Comparison of ENCODE assay signal across 27 mouse cellular contexts in the genomic region with DNA sequence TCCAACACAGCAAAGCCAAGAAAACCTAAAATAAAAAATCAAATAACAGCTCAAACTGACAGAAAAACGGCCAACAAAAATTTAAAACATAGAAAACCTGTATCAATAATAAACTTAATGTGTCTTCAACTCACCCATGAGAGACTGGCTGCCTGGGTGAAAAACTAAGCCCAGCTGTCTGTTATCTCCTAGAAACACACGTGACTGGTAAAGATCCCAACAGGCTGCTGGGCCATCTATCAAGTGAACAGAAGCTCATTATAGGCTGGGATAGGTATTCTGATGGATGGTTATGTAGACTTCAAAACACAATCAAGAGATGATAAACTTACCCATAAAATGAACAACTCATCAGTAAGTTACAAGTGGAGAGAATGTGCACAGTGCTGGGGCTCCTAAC. TPM values are rescaled to one million over a fixed set of nuclear protein-coding genes. Genes with fewer than 3 reads are reported as not detected.
DNase-seq lines count a peak whose midpoint lies in the region; ATAC-seq and TF ChIP-seq lines count a peak whose summit lies in the region.
"Had no signal": no experiment of that assay in that cellular context is flagged by ENCODE, and none has a peak within 500 bp of the region (broad histone marks: within the 10 kb centered on the region; RNA-seq: fewer than 3 reads in every experiment).

No protein-coding gene starts in this region.

- WGBS in embryonic facial prominence, embryonic 11.5 days = 77% methylated on average over 2 of the region's 2 CpGs
- 83% methylated on average over 2 of the region's 2 CpGs for WGBS in embryonic facial prominence, embryonic 10.5 days
- 38% methylated on average over 2 of the region's 2 CpGs for WGBS in liver, embryonic 14.5 days (ENCODE audit: insufficient replicate concordance)
- WGBS in limb, embryonic 10.5 days = 74% methylated on average over 2 of the region's 2 CpGs
- 84% methylated on average over 2 of the region's 2 CpGs for WGBS in forebrain, embryonic 12.5 days

- no peaks in the 10 kb centered on the region for H3K4me1 ChIP-seq in embryonic facial prominence, embryonic 11.5 days (ENCODE audit: control insufficient read depth, insufficient read depth, low read length)
- H3K4me1 ChIP-seq in embryonic facial prominence, embryonic 10.5 days = no peaks in the 10 kb centered on the region
- H3K4me1 ChIP-seq in G1E (ENCODE audit: insufficient read depth, low read depth, low read length) = no peaks in the 10 kb centered on the region
- peaks cover 3 to 6% of the 10 kb centered on the region in 2 experiments for H3K4me1 ChIP-seq in liver, embryonic 14.5 days (replicated peaks; ENCODE audit: control insufficient read depth in 2 of 2, insufficient read depth in 2 of 2, low read length in 1 of 2)
- H3K4me1 ChIP-seq in limb, embryonic 10.5 days = no peaks in the 10 kb centered on the region
- no peaks in the 10 kb centered on the region for H3K4me1 ChIP-seq in forebrain, embryonic 12.5 days
- H3K4me1 ChIP-seq: forebrain, embryonic 13.5 days had no signal

- no peak for DNase-seq in embryonic facial prominence, embryonic 11.5 days (ENCODE audit: low spot score)
- DNase-seq in embryonic facial prominence, embryonic 10.5 days (ENCODE audit: low spot score) = no peak
- no peak for DNase-seq in G1E (ENCODE audit: low spot score)
- DNase-seq in liver, embryonic 14.5 days (ENCODE audit: low read depth in 3 of 3, low spot score in 3 of 3) = peak; percentile 5 to 14 (median 11)
- DNase-seq in limb, embryonic 10.5 days (ENCODE audit: low spot score) = no peak
- no peak for DNase-seq in cerebellum, postnatal 25 days
- DNase-seq: adrenal gland, adult 2 months; adrenal gland, postnatal 14 days; cerebellum, adult 11 months; cerebellum, adult 2 months; cerebellum, postnatal 10 days; gastrocnemius, postnatal 10 days; gastrocnemius, postnatal 36 days; heart, adult 2 months; heart, postnatal 14 days; heart, postnatal 4 days had no signal

- no peaks in the 10 kb centered on the region for H3K27me3 ChIP-seq in embryonic facial prominence, embryonic 11.5 days (ENCODE audit: control insufficient read depth, insufficient read depth, low read length)
- H3K27me3 ChIP-seq in embryonic facial prominence, embryonic 10.5 days (replicated peaks; ENCODE audit: low read depth, poor library complexity, severe bottlenecking) = no peaks in the 10 kb centered on the region
- no peaks in the 10 kb centered on the region for H3K27me3 ChIP-seq in G1E (ENCODE audit: insufficient read depth, low read length)
- H3K27me3 ChIP-seq in liver, embryonic 14.5 days (ENCODE audit: control insufficient read depth, insufficient read depth, low read length) = no peaks in the 10 kb centered on the region
- H3K27me3 ChIP-seq in limb, embryonic 10.5 days (ENCODE audit: low read depth, poor library complexity, severe bottlenecking) = no peaks in the 10 kb centered on the region
- H3K27me3 ChIP-seq in forebrain, embryonic 12.5 days = no peaks in the 10 kb centered on the region
- H3K27me3 ChIP-seq: embryonic facial prominence, embryonic 13.5 days; forebrain, embryonic 13.5 days; heart, embryonic 13.5 days had no signal

- no peak overlapping the region for H3K4me3 ChIP-seq in embryonic facial prominence, embryonic 11.5 days (ENCODE audit: low read depth, low read length)
- no peak overlapping the region for H3K4me3 ChIP-seq in embryonic facial prominence, embryonic 10.5 days
- H3K4me3 ChIP-seq in G1E (ENCODE audit: low read depth, low read length) = no peak overlapping the region
- H3K4me3 ChIP-seq in liver, embryonic 14.5 days (ENCODE audit: insufficient read depth in 1 of 2, low read depth in 2 of 2, low read length in 2 of 2) = no peak overlapping the region
- H3K4me3 ChIP-seq in limb, embryonic 10.5 days = no peak overlapping the region
- no peak overlapping the region for H3K4me3 ChIP-seq in forebrain, embryonic 12.5 days (replicated peaks)
- H3K4me3 ChIP-seq: embryonic facial prominence, embryonic 13.5 days; erythroblast, embryonic 14.5 days; forebrain, embryonic 13.5 days; heart, adult 2 months; heart, embryonic 10.5 days; heart, embryonic 13.5 days had no signal

- peak; percentile 41; the same call in 1 of the 2 replicates for TF ChIP-seq EP300 in liver, embryonic 14.5 days (IDR thresholded peaks at IDR 0.05; ENCODE audit: low read depth)

- no peak overlapping the region for H3K4me2 ChIP-seq in embryonic facial prominence, embryonic 11.5 days (ENCODE audit: low read depth, low read length)
- H3K4me2 ChIP-seq in liver, embryonic 14.5 days (ENCODE audit: low read depth) = no peak overlapping the region
- no peak overlapping the region for H3K4me2 ChIP-seq in forebrain, embryonic 12.5 days
- H3K4me2 ChIP-seq: embryonic facial prominence, embryonic 13.5 days; forebrain, embryonic 13.5 days; heart, embryonic 13.5 days; hindbrain, embryonic 14.5 days had no signal

- H3K27ac ChIP-seq in embryonic facial prominence, embryonic 11.5 days (replicated peaks; ENCODE audit: low read depth, low read length) = no peak overlapping the region
- H3K27ac ChIP-seq in embryonic facial prominence, embryonic 10.5 days (replicated peaks) = no peak overlapping the region
- no peak overlapping the region for H3K27ac ChIP-seq in liver, embryonic 14.5 days
- H3K27ac ChIP-seq in limb, embryonic 10.5 days = no peak overlapping the region
- H3K27ac ChIP-seq in forebrain, embryonic 12.5 days = no peak overlapping the region
- H3K27ac ChIP-seq: embryonic facial prominence, embryonic 13.5 days; forebrain, embryonic 13.5 days; heart, adult 2 months; heart, embryonic 10.5 days; heart, embryonic 13.5 days; hindbrain, embryonic 14.5 days had no signal

- H3K36me3 ChIP-seq in embryonic facial prominence, embryonic 11.5 days (replicated peaks; ENCODE audit: control insufficient read depth, insufficient read depth, low read depth, low read length) = no peaks in the 10 kb centered on the region
- peaks cover 17% of the 10 kb centered on the region for H3K36me3 ChIP-seq in embryonic facial prominence, embryonic 10.5 days (replicated peaks)
- peaks cover 2% of the 10 kb centered on the region for H3K36me3 ChIP-seq in G1E (replicated peaks)
- no peaks in the 10 kb centered on the region for H3K36me3 ChIP-seq in liver, embryonic 14.5 days (replicated peaks; ENCODE audit: control insufficient read depth, insufficient read depth, low read depth)
- H3K36me3 ChIP-seq in limb, embryonic 10.5 days = peaks cover 17% of the 10 kb centered on the region
- H3K36me3 ChIP-seq in forebrain, embryonic 12.5 days (replicated peaks) = no peaks in the 10 kb centered on the region

- H3K9me3 ChIP-seq in embryonic facial prominence, embryonic 11.5 days (replicated peaks; ENCODE audit: control insufficient read depth, low read length) = no peaks in the 10 kb centered on the region
- no peaks in the 10 kb centered on the region for H3K9me3 ChIP-seq in embryonic facial prominence, embryonic 10.5 days
- no peaks in the 10 kb centered on the region for H3K9me3 ChIP-seq in G1E (replicated peaks)
- H3K9me3 ChIP-seq in liver, embryonic 14.5 days (ENCODE audit: control insufficient read depth, low read length) = no peaks in the 10 kb centered on the region
- H3K9me3 ChIP-seq in limb, embryonic 10.5 days (replicated peaks) = no peaks in the 10 kb centered on the region
- no peaks in the 10 kb centered on the region for H3K9me3 ChIP-seq in forebrain, embryonic 12.5 days
- H3K9me3 ChIP-seq: embryonic facial prominence, embryonic 13.5 days; forebrain, embryonic 13.5 days; heart, embryonic 10.5 days; heart, embryonic 13.5 days had no signal

- 0 out of 2 replicates have a peak, but pooled peaks have one; percentile 34 for ATAC-seq in embryonic facial prominence, embryonic 11.5 days (replicated peaks; ENCODE audit: insufficient number of reproducible peaks, low FRiP score, low TSS enrichment, low read depth)
- ATAC-seq in G1E (ENCODE audit: extremely low read depth, insufficient number of reproducible peaks, low FRiP score, poor library complexity, severe bottlenecking) = 0 out of 2 replicates have a peak, but pooled peaks have one; percentile 15
- ATAC-seq in liver, embryonic 14.5 days (ENCODE audit: insufficient read depth) = peak; percentile 41; the same call in 1 of the 2 replicates
- peak; percentile 42; the same call in 1 of the 2 replicates for ATAC-seq in megakaryocyte progenitor cell, adult 5-6 weeks (replicated peaks; ENCODE audit: poor library complexity)
- ATAC-seq in forebrain, embryonic 12.5 days (ENCODE audit: low FRiP score) = no peak
- ATAC-seq: forebrain, embryonic 16.5 days had no signal

- no peak overlapping the region for H3K9ac ChIP-seq in embryonic facial prominence, embryonic 11.5 days (replicated peaks; ENCODE audit: low read length)
- H3K9ac ChIP-seq in liver, embryonic 14.5 days (replicated peaks) = no peak overlapping the region
- no peak overlapping the region for H3K9ac ChIP-seq in forebrain, embryonic 12.5 days
- H3K9ac ChIP-seq: embryonic facial prominence, embryonic 13.5 days; forebrain, embryonic 13.5 days; heart, embryonic 13.5 days; hindbrain, embryonic 14.5 days had no signal

- TF ChIP-seq CTCF in G1E (IDR thresholded peaks at IDR 0.05; ENCODE audit: low read depth, low read length) = no peak
- no peak for TF ChIP-seq CTCF in liver, embryonic 14.5 days (IDR thresholded peaks at IDR 0.05; ENCODE audit: low read depth)

RNA-seq across cellular contexts. Expression of gene Adgrf2, which starts 47.7 kb away (rescaled TPM):
- polyA plus RNA-seq in embryonic facial prominence, embryonic 11.5 days (2014; fragmentation: Nextera tagmentation; extraction: Ambion mirVana) = 0.13 TPM in 1 of 2 replicates, not detected in the other
- polyA plus RNA-seq in embryonic facial prominence, embryonic 10.5 days (2016; fragmentation: Nextera tagmentation; extraction: Ambion mirVana) = 0.06 TPM in 2 replicates
- not detected in 2 replicates for total RNA-seq in G1E (2014; fragmentation: Nextera tagmentation)
- 0.05 TPM in 1 of 2 replicates, not detected in the other for total RNA-seq in G1E (2017)
- not detected in 2 replicates for polyA plus RNA-seq in G1E (2012)
- not detected in 2 replicates for polyA plus RNA-seq in liver, embryonic 14.5 days (2012; rRNA removed)
- not detected in 2 replicates for polyA plus RNA-seq in liver, embryonic 14.5 days (2014; fragmentation: Nextera tagmentation; extraction: Ambion mirVana)
- total RNA-seq in megakaryocyte progenitor cell, adult 5-6 weeks (2015) = 0.05 TPM in 1 of 2 replicates, not detected in the other
- not detected in 2 replicates for total RNA-seq in megakaryocyte progenitor cell, adult 5-6 weeks (2017)
- not detected in 2 replicates for polyA plus RNA-seq in limb, embryonic 10.5 days (2016; fragmentation: Nextera tagmentation; extraction: Ambion mirVana)
- polyA plus RNA-seq in forebrain, embryonic 12.5 days (2016; fragmentation: Nextera tagmentation; extraction: Ambion mirVana) = 0.13 TPM in 1 of 2 replicates, not detected in the other
- total RNA-seq: adrenal gland, adult 2 months; granulocyte monocyte progenitor cell, adult 5-6 weeks had no signal
- polyA plus RNA-seq: erythroblast, embryonic 14.5 days; hindbrain, embryonic 11.5 days had no signal

Comparison
In these comparisons a context has a peak if more than half of its experiments do, and no peak if none do; other contexts are left out.
1. DNase-seq: peak in liver, embryonic 14.5 days (3 of 3); none in embryonic facial prominence, embryonic 11.5 days (single experiment), embryonic facial prominence, embryonic 10.5 days (single experiment), G1E (single experiment), limb, embryonic 10.5 days (single experiment) and cerebellum, postnatal 25 days (0 of 2).